Mouse (Mus musculus) liver, adult 2 months (tissue): ENCODE data around the gene Tpra1.

Experiments
- CTCF ChIP-seq: fragments of 200-500 bp; IDR thresholded peaks from 2 replicates; pipeline ENCODE4 v1.5.1; 2011; ENCODE audit warnings: low read depth, low read length, control low read depth
- POLR2A ChIP-seq: fragments of 200-500 bp; IDR thresholded peaks from 2 replicates; pipeline ENCODE4 v1.6.1; 2011; ENCODE audit warnings: low read length, control low read depth; ENCODE audit not compliant: insufficient read depth; ENCODE audit errors: extremely low read depth

- TF ChIP-seq CTCF (no peak), POLR2A (no peak)
Measured at GRCm38 (mm10) chr6:88925640-88926205, 23.7 kb downstream of the Tpra1 start.
